Mouse (Mus musculus) cortical plate, adult 2 months (tissue): ENCODE results near the gene Nat8f1. TPM values are rescaled to one million over a fixed set of nuclear protein-coding genes. Genes with fewer than 3 reads are reported as not detected.
"Not testable (repeated sequence)": the region's sequence is repeated elsewhere in the genome, so short reads cannot be mapped to it uniquely, and the experiment has no call there.

ENCODE experiments used
- H3K27ac ChIP-seq: fragments of 200-500 bp; 2 replicates; pipeline ENCODE4 v1.5.1; 2012; ENCODE audit warnings: low read length, control low read depth, inconsistent platforms; ENCODE audit not compliant: insufficient read depth
- H3K4me1 ChIP-seq: fragments of 200-500 bp; 2 replicates; pipeline ENCODE4 v1.6.1; 2011; ENCODE audit warnings: low read length; ENCODE audit not compliant: control insufficient read depth, insufficient read depth
- H3K4me3 ChIP-seq: fragments of 200-500 bp; 2 replicates; pipeline ENCODE4 v1.5.1; 2011; ENCODE audit warnings: mild to moderate bottlenecking, low read length, control low read depth; ENCODE audit not compliant: insufficient read depth
- CTCF ChIP-seq: fragments of 200-500 bp; IDR thresholded peaks from 2 replicates; pipeline ENCODE4 v1.5.1; 2011; ENCODE audit warnings: mild to moderate bottlenecking, control low read depth, low read length; ENCODE audit not compliant: insufficient read depth; ENCODE audit errors: extremely low read depth
- POLR2A ChIP-seq: fragments of 200-500 bp; IDR thresholded peaks from 2 replicates; pipeline ENCODE4 v1.6.1; 2011; ENCODE audit warnings: mild to moderate bottlenecking, low read length, control low read depth; ENCODE audit not compliant: insufficient read depth; ENCODE audit errors: extremely low read depth
- polyA plus RNA-seq: library from polyadenylated mRNA; depleted of rRNA; stranded (reverse); fragments of >200 nt; gene quantifications from 2 replicates; pipeline ENCODE4 v1.2.3, GENCODE M21; 2012

Nat8f1 gene
- polyA plus RNA-seq, 1 experiment: 46.0 TPM

DNA sequence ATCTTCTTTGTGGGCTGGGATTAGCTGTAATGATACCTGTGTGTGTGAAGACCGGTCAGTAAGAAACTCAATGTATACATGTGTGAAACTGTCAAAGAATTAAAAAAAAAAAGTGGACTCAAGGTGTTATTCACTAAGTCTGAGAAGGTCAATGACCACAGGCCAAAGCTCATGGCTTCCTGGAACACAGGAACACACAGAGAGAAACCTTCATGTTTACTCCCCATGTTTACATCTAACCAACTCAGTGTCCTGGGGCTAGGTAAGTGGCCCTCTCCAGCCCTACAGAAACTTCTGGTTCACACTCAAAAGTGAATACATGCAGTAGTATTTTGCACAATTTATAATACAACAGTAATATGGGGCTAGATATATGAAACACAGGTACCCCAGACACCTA is 5.8 kb downstream of the Nat8f1 start:
- H3K4me3 ChIP-seq: no peak overlapping the region
- H3K4me1 ChIP-seq: no peaks in the 10 kb centered on the region
- TF ChIP-seq CTCF (no peak), POLR2A (no peak)
- no peak overlapping the region for H3K27ac ChIP-seq

- H3K27ac ChIP-seq: 0 out of 2 replicates have a peak overlapping the region, but pooled peaks have one; percentile 40
- H3K4me1 ChIP-seq: no peaks in the 10 kb centered on the region
- TF ChIP-seq CTCF: no peak
- no peak for TF ChIP-seq POLR2A
- H3K4me3 ChIP-seq: no peak overlapping the region
Observed at GRCm38 (mm10) chr6:85908341-85908740, 7.1 kb downstream of the Nat8f1 start.

DNA sequence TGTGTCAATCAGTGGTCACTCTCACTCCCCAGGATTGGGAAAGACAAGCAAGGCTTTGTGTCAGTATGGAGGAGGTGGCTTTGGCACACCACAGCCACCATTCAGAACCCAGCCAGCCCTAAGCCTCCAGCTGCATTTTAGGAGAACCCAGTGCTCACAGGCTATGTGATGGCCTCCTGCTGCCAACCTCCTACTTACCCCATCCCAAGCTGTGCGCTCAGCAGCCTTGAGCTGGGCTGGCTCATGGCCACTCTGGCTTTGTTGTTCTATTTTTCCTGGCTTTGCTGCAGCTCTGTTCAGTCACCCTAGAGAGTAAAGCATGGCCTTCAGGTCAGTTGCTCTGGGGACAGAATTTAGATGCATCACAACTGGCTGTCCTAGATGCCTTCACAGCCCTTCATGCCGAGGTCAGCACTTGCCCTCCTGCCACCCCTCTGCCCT is 8.6 kb downstream of the Nat8f1 start:
- H3K4me3 ChIP-seq, H3K4me1 ChIP-seq: not testable (repeated sequence)

GRCm38 (mm10) chr6:85904642-85905061 is 10.8 kb downstream of the Nat8f1 start, which contains the start of gene Nat8f4:
Gene Nat8f4, minus strand, starts transcription at chr6:85904884.
- H3K27ac ChIP-seq: peak within 1 kb of the TSS; percentile 40
- peak; percentile 49; the same call in 1 of the 2 replicates for TF ChIP-seq CTCF
- H3K4me3 ChIP-seq: peak within 1 kb of the TSS; percentile 74
- not testable (repeated sequence) for H3K4me1 ChIP-seq

More for the DNA sequence above, 8.6 kb downstream of the Nat8f1 start:
- peak overlapping the region; percentile 40 for H3K27ac ChIP-seq

DNA sequence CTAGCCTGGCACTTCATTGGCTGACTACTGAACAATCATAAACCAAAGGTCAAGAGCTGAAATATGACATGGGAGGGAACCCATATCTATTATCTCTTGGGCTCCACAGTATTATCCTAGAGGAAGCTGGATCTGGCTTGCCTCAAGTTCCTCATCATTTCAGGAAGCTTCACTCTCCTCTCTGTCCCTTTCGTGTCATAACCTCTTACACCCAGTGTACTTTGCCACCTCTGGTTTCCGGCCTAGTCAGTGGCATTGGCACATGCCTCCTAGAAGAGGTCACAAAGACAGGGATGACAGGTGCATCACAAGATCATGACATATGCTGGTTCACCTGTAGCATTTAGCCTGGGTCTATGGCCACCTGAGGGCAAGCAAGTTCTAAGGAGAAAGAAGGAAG is 13.2 kb downstream of the Nat8f1 start:
- TF ChIP-seq POLR2A (no peak), CTCF (no peak)
- Histone ChIP-seq H3K27ac (no peak overlapping the region), H3K4me3 (no peak overlapping the region), H3K4me1 (no peaks in the 10 kb centered on the region)

GRCm38 (mm10) chr6:85898596-85899475 is 16.7 kb downstream of the Nat8f1 start:
- H3K4me3 ChIP-seq, H3K4me1 ChIP-seq, H3K27ac ChIP-seq: not testable (repeated sequence)

GRCm38 (mm10) chr6:85895061-85895648 is 20.3 kb downstream of the Nat8f1 start:
- H3K27ac ChIP-seq, H3K4me1 ChIP-seq, H3K4me3 ChIP-seq: not testable (repeated sequence)
- TF ChIP-seq CTCF: 0 out of 2 replicates have a peak, but pooled peaks have one; percentile 22

- Histone ChIP-seq H3K27ac (no peak overlapping the region), H3K4me3 (no peak overlapping the region), H3K4me1 (no peaks in the 10 kb centered on the region)
- TF ChIP-seq POLR2A: no peak
- no peak for TF ChIP-seq CTCF
Observed at GRCm38 (mm10) chr6:85888961-85889360, 26.5 kb downstream of the Nat8f1 start.

- Histone ChIP-seq H3K4me3 (no peak overlapping the region), H3K4me1 (no peaks in the 10 kb centered on the region), H3K27ac (no peak overlapping the region)
- no peak for TF ChIP-seq POLR2A
- TF ChIP-seq CTCF: no peak
Observed at GRCm38 (mm10) chr6:85884311-85884710, 31.2 kb downstream of the Nat8f1 start.

DNA sequence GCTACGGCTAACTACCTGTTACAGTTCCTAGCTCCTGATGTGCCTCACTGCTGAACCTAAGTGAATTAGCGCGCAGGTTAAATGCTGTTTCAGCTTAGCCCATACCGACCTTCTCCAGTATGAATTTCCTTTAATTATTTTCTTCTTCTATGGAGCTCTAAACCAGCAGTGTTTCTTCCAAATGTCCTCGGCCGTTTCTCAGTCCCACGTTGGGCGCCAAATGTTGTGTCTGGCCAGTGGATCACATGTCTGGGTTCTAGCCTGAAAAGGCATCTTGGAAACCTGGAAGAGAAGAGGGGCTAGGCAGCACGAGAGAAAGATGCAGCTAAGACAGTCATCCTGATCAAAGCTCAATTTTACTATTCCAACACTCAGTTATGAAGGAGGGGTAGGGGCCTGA is 32.2 kb downstream of the Nat8f1 start:
- H3K27ac ChIP-seq, H3K4me1 ChIP-seq, H3K4me3 ChIP-seq: not testable (repeated sequence)

- not testable (repeated sequence) for H3K4me1 ChIP-seq, H3K4me3 ChIP-seq, H3K27ac ChIP-seq
Observed at GRCm38 (mm10) chr6:85869006-85869405, 46.5 kb downstream of the Nat8f1 start, which contains the start of gene Nat8f2. Gene Nat8f2, minus strand, starts transcription at chr6:85869158.
